Mouse (Mus musculus) bone marrow, adult 2 months (tissue): Measurements from ENCODE around the gene Coq8a.

ENCODE experiments used
- CTCF ChIP-seq: fragments of 200-500 bp; IDR thresholded peaks from 2 replicates; pipeline ENCODE4 v1.5.1; 2011; ENCODE audit warnings: low read length, control low read depth; ENCODE audit not compliant: control insufficient read depth, insufficient read depth
- POLR2A ChIP-seq: fragments of 200-500 bp; IDR thresholded peaks from 2 replicates; pipeline ENCODE4 v1.6.1; 2011; ENCODE audit warnings: low read depth, mild to moderate bottlenecking, control low read depth, low read length, borderline replicate concordance; ENCODE audit not compliant: control insufficient read depth

DNA sequence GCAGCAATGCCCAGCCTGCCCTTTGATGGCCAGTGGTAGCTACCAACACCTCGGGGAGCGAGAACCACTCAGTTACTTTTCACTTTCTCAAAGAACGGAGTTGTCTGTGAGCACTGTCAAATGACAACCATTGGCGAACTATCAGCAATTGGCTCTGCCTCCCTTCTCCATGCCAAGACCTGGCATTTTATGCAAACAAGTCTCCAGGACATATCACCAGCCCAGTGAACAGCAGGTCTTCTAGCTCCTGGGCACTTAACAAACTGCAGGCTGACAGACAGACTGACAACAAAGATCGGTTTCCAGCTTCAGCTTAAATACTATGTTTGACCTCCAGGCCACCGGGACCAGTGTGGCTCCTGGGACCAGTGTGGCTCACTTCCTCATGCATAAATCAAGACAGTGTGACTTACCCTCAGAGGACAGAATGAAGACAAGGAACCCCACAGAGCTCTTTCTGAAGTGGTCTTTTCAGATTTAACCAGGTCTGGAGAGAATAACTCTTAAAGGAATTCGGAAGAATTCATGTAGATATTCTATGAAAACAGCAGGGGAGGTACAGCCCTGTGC, 7.7 kb downstream of the Coq8a start:
- no peak for TF ChIP-seq CTCF
- TF ChIP-seq POLR2A: no peak
